Mouse (Mus musculus) stomach, embryonic 16.5 days (tissue): ENCODE measurements around the gene Srpk1. TPM values are rescaled to one million over a fixed set of nuclear protein-coding genes. Genes with fewer than 3 reads are reported as not detected.

Experiments
- ATAC-seq: fragments of 200-750 bp; cut with Nextera tagmentation; 2 replicates; pipeline ENCODE4 v1.8.0; 2017; ENCODE audit warnings: moderate number of reproducible peaks, moderate TSS enrichment; ENCODE audit not compliant: insufficient read depth, low FRiP score
- H3K27ac ChIP-seq: fragments of 300-500 bp; sonication (generic); 2 replicates; pipeline ENCODE4 v1.5.1; 2014; ENCODE audit warnings: low read length
- H3K27me3 ChIP-seq: fragments of 300-500 bp; sonication (generic); 2 replicates; pipeline ENCODE4 v1.6.1; 2014; ENCODE audit warnings: low read length, control low read depth, mixed read lengths; ENCODE audit not compliant: control insufficient read depth, insufficient read depth
- H3K36me3 ChIP-seq: fragments of 300-500 bp; sonication (generic); 2 replicates; pipeline ENCODE4 v1.6.1; 2014; ENCODE audit warnings: low read length; ENCODE audit not compliant: control insufficient read depth, insufficient read depth
- H3K4me1 ChIP-seq: fragments of 300-500 bp; sonication (generic); 2 replicates; pipeline ENCODE4 v1.6.1; 2014; ENCODE audit warnings: low read length, control low read depth, mixed read lengths; ENCODE audit not compliant: control insufficient read depth, insufficient read depth
- H3K4me2 ChIP-seq: fragments of 300-500 bp; sonication (generic); 2 replicates; pipeline ENCODE4 v1.6.1; 2014; ENCODE audit warnings: low read depth, low read length, mixed read lengths
- H3K4me3 ChIP-seq: fragments of 300-500 bp; sonication (generic); replicated peaks from 2 replicates; pipeline ENCODE4 v1.5.1; 2014; ENCODE audit warnings: mild to moderate bottlenecking, low read length
- H3K9ac ChIP-seq: fragments of 300-500 bp; sonication (generic); 2 replicates; pipeline ENCODE4 v1.6.1; 2014; ENCODE audit warnings: low read length
- H3K9me3 ChIP-seq: fragments of 300-500 bp; sonication (generic); replicated peaks from 2 replicates; pipeline ENCODE4 v1.6.1; 2016; ENCODE audit warnings: low read length, control low read depth; ENCODE audit not compliant: control insufficient read depth
- WGBS: fragments of 180-500 bp; shearing (Covaris S2); extraction: QIAGEN DNeasy Blood & Tissue Kit; methylation state at CpG from one replicate; pipeline ENCODE4 v1.1.7; 2014; 5-methylcytosine and 5-hydroxymethylcytosine counted together
- polyA plus RNA-seq: library from polyadenylated mRNA; unstranded; fragments of >200 nt; fragmentation: Nextera tagmentation; extraction: Ambion mirVana; gene quantifications from 2 replicates; pipeline ENCODE4 v1.2.1, GENCODE M21; 2015

The Srpk1 gene
- polyA plus RNA-seq, 1 experiment from 2014 or later: 67.6 TPM

DNA sequence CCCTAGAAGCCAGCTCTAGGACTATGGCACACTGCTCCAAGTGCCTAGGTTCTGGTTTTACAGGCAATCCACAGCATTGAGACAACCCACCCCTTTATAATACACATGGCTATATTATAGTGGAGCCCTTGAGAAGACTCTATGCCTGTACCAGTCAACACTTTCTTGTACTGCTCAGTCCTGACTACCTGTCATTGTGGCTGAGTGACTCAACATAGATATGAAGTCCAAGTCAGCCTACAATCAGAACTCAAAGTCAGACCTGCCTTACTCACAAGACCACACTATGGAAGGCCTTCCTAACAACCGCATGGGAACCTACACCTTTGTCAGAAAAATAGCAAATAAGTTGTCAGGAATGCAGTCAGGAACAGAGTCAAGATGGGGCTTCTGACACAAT is 3.7 kb downstream of the Srpk1 start:
- no peaks in the 10 kb centered on the region for H3K27me3 ChIP-seq
- 91% methylated on average over 1 of the region's 1 CpGs for WGBS
- ATAC-seq: no peak
- H3K36me3 ChIP-seq: peaks cover 5% of the 10 kb centered on the region; the same call in 1 of the 2 replicates
- H3K4me1 ChIP-seq: peaks cover 16% of the 10 kb centered on the region; the same call in 1 of the 2 replicates
- no peak overlapping the region for H3K4me3 ChIP-seq
- H3K9me3 ChIP-seq: no peaks in the 10 kb centered on the region
- no peak overlapping the region for H3K9ac ChIP-seq
- no peak overlapping the region for H3K4me2 ChIP-seq
- no peak overlapping the region for H3K27ac ChIP-seq

DNA sequence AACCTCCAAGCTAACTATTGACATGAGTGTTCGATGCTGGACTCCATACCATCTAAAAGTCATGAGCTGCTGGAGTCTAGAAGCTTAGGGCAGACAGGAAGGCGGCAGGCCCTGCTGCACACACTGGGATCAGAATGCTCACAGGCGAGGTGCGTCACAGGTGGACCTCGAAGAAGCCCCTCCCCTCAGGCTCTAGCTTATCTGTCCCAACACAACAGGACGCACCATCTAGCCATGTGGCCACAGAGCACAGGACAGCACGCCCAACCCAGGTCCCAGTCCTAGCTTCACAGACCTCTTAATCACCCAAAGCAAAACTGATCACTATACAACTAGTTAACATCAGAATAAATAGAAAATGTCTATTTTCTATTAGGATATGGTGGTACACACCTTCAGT is 4.4 kb downstream of the Srpk1 start:
- Histone ChIP-seq H3K4me1 (peaks cover 16% of the 10 kb centered on the region; the same call in 1 of the 2 replicates), H3K9ac (no peak overlapping the region), H3K4me2 (no peak overlapping the region), H3K27ac (no peak overlapping the region), H3K9me3 (no peaks in the 10 kb centered on the region), H3K36me3 (peaks cover 5% of the 10 kb centered on the region; the same call in 1 of the 2 replicates), H3K4me3 (no peak overlapping the region), H3K27me3 (no peaks in the 10 kb centered on the region)
- no peak for ATAC-seq
- WGBS: 63% methylated on average over 7 of the region's 7 CpGs

DNA sequence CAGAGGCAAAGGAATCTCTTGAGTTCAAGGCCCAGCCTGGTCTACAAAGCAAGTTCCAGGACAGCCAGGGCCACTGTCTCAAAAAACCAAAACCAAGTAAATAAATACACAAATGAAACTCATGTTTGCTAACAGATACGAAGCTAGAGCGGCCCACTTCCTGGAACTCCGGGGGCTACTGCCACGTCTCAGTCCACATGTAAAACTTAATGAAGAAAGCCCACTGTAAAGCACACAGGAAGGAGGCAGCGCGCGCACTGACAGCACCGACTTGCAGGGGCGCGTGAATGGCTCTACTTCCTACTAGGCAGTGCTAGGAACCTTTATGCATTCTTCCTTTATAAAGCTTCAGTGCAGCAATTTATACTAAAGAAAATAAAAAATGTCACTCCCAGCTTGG is 4.9 kb downstream of the Srpk1 start:
- H3K36me3 ChIP-seq: peaks cover 5% of the 10 kb centered on the region; the same call in 1 of the 2 replicates
- no peaks in the 10 kb centered on the region for H3K9me3 ChIP-seq
- no peak overlapping the region for H3K4me2 ChIP-seq
- H3K9ac ChIP-seq: no peak overlapping the region
- 78% methylated on average over 10 of the region's 10 CpGs for WGBS
- ATAC-seq: no peak
- peaks cover 16% of the 10 kb centered on the region; the same call in 1 of the 2 replicates for H3K4me1 ChIP-seq
- no peak overlapping the region for H3K27ac ChIP-seq
- H3K27me3 ChIP-seq: no peaks in the 10 kb centered on the region
- no peak overlapping the region for H3K4me3 ChIP-seq

DNA sequence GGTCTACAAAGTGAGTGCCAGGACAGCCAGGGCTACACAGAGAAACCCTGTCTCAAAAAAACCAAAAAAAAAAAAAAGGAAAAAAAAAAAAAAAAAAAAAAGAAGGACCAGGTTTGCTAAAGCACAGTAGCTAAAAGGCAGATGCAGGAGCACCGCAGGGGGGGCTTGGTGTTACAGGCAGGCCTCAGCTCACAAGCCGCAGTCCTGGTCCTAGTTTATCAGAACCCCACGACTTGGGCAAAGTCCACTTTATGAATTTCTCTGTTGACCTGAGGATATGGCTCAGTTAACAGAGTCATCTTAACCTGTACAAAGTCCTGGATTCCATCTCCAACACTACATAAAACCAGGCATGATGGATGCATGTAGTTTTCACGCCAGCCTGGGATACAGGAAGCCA is 7.2 kb downstream of the Srpk1 start:
- Histone ChIP-seq H3K9ac (no peak overlapping the region), H3K4me2 (no peak overlapping the region), H3K27me3 (no peaks in the 10 kb centered on the region), H3K36me3 (peaks cover 5% of the 10 kb centered on the region; the same call in 1 of the 2 replicates), H3K4me1 (peaks cover 6% of the 10 kb centered on the region; the same call in 1 of the 2 replicates), H3K9me3 (no peaks in the 10 kb centered on the region), H3K4me3 (no peak overlapping the region), H3K27ac (no peak overlapping the region)
- 84% methylated on average over 4 of the region's 4 CpGs for WGBS
- ATAC-seq: no peak

DNA sequence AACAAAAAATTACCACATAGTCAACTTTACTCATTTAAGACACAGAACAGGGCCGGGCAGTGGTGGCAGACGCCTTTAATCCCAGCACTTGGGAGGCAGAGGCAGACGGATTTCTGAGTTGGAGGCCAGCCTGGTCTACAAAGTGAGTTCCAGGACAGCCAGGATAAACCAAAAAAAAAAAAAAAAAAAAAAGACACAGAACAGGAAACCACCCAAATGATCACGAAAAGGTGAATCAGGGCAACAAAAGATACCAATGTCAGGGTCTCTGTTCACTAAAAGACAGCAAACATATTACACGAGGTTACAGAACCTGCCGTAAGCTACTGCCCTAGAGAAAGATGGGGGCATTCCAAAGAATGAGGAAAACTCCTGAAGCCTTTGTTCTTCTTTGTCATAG is 9.4 kb downstream of the Srpk1 start:
- Histone ChIP-seq H3K4me3 (no peak overlapping the region), H3K36me3 (no peaks in the 10 kb centered on the region; the same call in 1 of the 2 replicates), H3K9ac (no peak overlapping the region), H3K9me3 (no peaks in the 10 kb centered on the region), H3K4me1 (0 out of 2 replicates have a peak, but pooled peaks cover 2% of the 10 kb centered on the region), H3K27ac (no peak overlapping the region), H3K27me3 (no peaks in the 10 kb centered on the region), H3K4me2 (no peak overlapping the region)
- no peak for ATAC-seq
- WGBS: 82% methylated on average over 6 of the region's 6 CpGs

DNA sequence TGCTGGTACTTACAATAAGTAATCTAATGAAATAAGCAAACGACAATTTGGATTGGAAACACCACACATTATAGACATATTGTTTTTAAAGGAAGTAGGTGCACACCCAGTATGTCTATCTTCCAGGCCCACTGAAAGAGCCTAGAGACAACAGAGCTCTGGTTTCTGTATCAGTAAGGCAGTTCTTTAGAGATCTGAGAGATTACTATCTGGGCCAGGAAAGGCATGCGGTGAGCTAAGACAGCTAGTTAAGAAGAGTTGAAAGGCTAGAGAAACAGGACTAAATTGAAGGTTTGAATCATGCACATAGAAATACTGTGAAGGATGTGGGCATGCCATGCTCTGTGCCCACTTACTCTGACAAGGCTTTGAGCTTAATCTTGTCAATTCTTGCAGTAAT is 9.9 kb downstream of the Srpk1 start:
- no peak overlapping the region for H3K4me2 ChIP-seq
- no peaks in the 10 kb centered on the region; the same call in 1 of the 2 replicates for H3K36me3 ChIP-seq
- H3K9me3 ChIP-seq: no peaks in the 10 kb centered on the region
- H3K27ac ChIP-seq: no peak overlapping the region
- no peaks in the 10 kb centered on the region for H3K4me1 ChIP-seq
- no peak overlapping the region for H3K4me3 ChIP-seq
- H3K9ac ChIP-seq: no peak overlapping the region
- WGBS: 66% methylated on average over 2 of the region's 2 CpGs
- ATAC-seq: no peak
- H3K27me3 ChIP-seq: no peaks in the 10 kb centered on the region

DNA sequence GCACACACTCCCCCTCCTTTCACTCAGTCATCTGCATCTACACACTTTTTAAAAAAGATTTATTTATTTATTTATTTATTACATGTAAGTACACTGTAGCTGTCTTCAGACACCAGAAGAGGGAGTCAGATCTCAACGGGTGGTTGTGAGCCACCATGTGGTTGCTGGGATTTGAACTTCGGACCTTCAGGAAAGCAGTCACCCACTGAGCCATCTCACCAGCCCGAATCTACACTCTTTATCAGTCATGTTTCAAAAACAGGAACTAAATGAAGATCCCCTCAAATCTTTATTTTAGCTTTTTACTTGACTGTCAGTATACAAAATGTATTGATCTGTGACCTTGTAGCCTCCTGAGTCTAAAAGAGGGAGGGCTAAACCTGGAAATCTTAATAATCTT is 13.0 kb downstream of the Srpk1 start:
- ATAC-seq: no peak
- Histone ChIP-seq H3K4me1 (no peaks in the 10 kb centered on the region), H3K4me3 (no peak overlapping the region), H3K36me3 (peaks cover 11% of the 10 kb centered on the region), H3K27ac (no peak overlapping the region), H3K9ac (no peak overlapping the region), H3K27me3 (no peaks in the 10 kb centered on the region), H3K4me2 (no peak overlapping the region), H3K9me3 (no peaks in the 10 kb centered on the region)
- 77% methylated on average over 3 of the region's 3 CpGs for WGBS

DNA sequence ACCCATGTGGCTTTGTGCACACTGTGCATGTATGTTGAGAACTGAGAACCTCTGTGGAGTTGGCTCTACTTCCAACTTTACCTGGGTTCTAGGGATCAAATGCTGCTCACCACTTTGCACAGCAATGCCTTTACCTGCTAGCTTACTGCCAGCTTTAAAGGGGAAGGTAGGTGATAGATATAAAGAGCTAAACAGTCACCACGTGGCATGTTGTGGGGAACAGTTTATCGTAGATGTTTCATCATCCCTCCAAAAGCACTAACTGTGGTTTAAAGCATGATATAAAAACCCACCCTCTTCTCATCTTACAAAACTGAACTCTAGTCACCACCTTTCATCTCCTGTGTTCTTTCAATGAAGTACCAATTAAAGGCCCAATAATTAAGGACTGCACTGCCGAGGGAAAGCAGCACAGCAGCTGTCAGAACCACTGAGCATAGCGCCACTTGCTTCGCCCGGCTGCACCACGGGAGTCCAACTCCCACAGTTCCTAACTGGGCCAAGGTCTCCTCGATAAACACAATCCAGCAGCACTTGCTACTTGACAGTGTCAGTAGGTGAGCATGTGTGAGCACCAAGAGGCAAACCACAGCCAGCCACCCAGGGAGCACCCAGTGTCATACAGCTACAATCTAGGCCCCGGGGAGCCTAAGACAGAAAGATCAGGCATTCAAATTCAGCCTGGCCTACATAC is 20.8 kb downstream of the Srpk1 start:
- Histone ChIP-seq H3K9ac (no peak overlapping the region), H3K27me3 (no peaks in the 10 kb centered on the region), H3K27ac (no peak overlapping the region), H3K4me1 (no peaks in the 10 kb centered on the region), H3K36me3 (peaks cover 30% of the 10 kb centered on the region), H3K4me2 (no peak overlapping the region), H3K9me3 (no peaks in the 10 kb centered on the region), H3K4me3 (no peak overlapping the region)
- 92% methylated on average over 9 of the region's 9 CpGs for WGBS
- ATAC-seq: no peak

DNA sequence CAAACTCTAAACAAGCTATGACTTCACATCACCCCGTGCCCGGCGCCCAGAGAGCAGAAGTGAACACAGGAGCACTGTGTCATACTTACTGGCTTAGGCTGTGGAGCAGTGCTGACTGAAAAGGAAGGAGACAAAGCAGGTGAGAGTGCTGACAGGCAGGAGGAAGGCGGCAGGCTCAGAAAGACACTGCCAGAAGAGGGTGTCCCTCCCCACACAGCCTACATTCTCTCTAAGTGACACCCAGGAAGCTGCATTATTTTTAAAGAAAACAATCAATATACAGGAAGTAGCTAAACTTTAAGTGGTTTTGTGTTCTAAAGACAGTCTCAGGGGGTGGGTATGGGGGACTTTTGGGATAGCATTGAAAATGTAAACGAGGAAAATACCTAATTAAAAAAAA is 21.7 kb downstream of the Srpk1 start:
- Histone ChIP-seq H3K4me3 (no peak overlapping the region), H3K36me3 (peaks cover 39% of the 10 kb centered on the region), H3K4me2 (no peak overlapping the region), H3K9ac (no peak overlapping the region), H3K27me3 (no peaks in the 10 kb centered on the region), H3K9me3 (no peaks in the 10 kb centered on the region), H3K27ac (no peak overlapping the region), H3K4me1 (no peaks in the 10 kb centered on the region)
- 82% methylated on average over 5 of the region's 5 CpGs for WGBS
- ATAC-seq: no peak
